Mouse (Mus musculus) forebrain, postnatal 0 days (tissue): Measurements from ENCODE around the gene Il1f6. TPM values are rescaled to one million over a fixed set of nuclear protein-coding genes. Genes with fewer than 3 reads are reported as not detected.
"Not testable (repeated sequence)": the region's sequence is repeated elsewhere in the genome, so short reads cannot be mapped to it uniquely, and the experiment has no call there.

Experiments
- ATAC-seq: fragments of 200-750 bp; cut with Nextera tagmentation; 2 replicates; pipeline ENCODE4 v1.8.0; 2017; ENCODE audit warnings: mild to moderate bottlenecking, moderate library complexity
- DNase-seq: peaks from one replicate; pipeline ENCODE4 v3.0.0-alpha.2; 2015
- H3K27ac ChIP-seq: fragments of 300-500 bp; sonication (generic); 2 replicates; pipeline ENCODE4 v1.5.1; 2014; ENCODE audit warnings: low read depth, mild to moderate bottlenecking, antibody characterized with exemption, low read length, moderate library complexity, mixed read lengths
- H3K27me3 ChIP-seq: fragments of 300-500 bp; sonication (generic); 2 replicates; pipeline ENCODE4 v1.6.1; 2014; ENCODE audit warnings: mild to moderate bottlenecking, low read length, mixed read lengths; ENCODE audit not compliant: insufficient read depth
- H3K36me3 ChIP-seq: fragments of 300-500 bp; sonication (generic); 2 replicates; pipeline ENCODE4 v1.6.1; 2014; ENCODE audit warnings: mild to moderate bottlenecking, moderate library complexity; ENCODE audit not compliant: insufficient read depth
- H3K4me1 ChIP-seq: fragments of 300-500 bp; sonication (generic); 2 replicates; pipeline ENCODE4 v1.6.1; 2014; ENCODE audit warnings: antibody characterized with exemption; ENCODE audit not compliant: insufficient read depth
- H3K4me2 ChIP-seq: fragments of 300-500 bp; sonication (generic); 2 replicates; pipeline ENCODE4 v1.6.1; 2014; ENCODE audit warnings: low read depth, mild to moderate bottlenecking, moderate library complexity
- H3K4me3 ChIP-seq: fragments of 300-500 bp; sonication (generic); 2 replicates; pipeline ENCODE4 v1.5.1; 2014; ENCODE audit warnings: low read depth, low read length, mixed read lengths
- H3K9ac ChIP-seq: fragments of 300-500 bp; sonication (generic); 2 replicates; pipeline ENCODE4 v1.6.1; 2014; ENCODE audit warnings: mild to moderate bottlenecking
- H3K9me3 ChIP-seq: fragments of 300-500 bp; sonication (generic); 2 replicates; pipeline ENCODE4 v1.6.1; 2016; ENCODE audit warnings: low read length
- CTCF ChIP-seq: sonication (generic); IDR thresholded peaks from 2 replicates; pipeline ENCODE4 v1.5.1; 2016; ENCODE audit warnings: antibody characterized with exemption, control low read depth, low read depth
- WGBS: fragments of 180-500 bp; shearing (Covaris S2); extraction: QIAGEN DNeasy Blood & Tissue Kit; methylation state at CpG from one replicate; pipeline ENCODE4 v1.1.7; 2014; 5-methylcytosine and 5-hydroxymethylcytosine counted together
- polyA plus RNA-seq: library from polyadenylated mRNA; unstranded; fragments of >200 nt; fragmentation: Nextera tagmentation; extraction: Ambion mirVana; gene quantifications from 2 replicates; pipeline ENCODE4 v1.2.1, GENCODE M21; 2015
- total RNA-seq: library from RNA; depleted of rRNA; stranded (reverse); fragments of >200 nt; gene quantifications from 2 replicates; pipeline ENCODE4 v1.2.3, GENCODE M21; 2014; rRNA removed

Il1f6 gene
- total RNA-seq (not detected in 2 replicates), polyA plus RNA-seq (not detected in 2 replicates)

GRCm38 (mm10) chr2:24215118-24215517, at the start of gene Il1f6:
Gene Il1f6 (plus strand): TSS chr2:24215418.
- no peak for TF ChIP-seq CTCF
- no peaks in the 10 kb centered on the region for H3K27me3 ChIP-seq
- H3K9me3 ChIP-seq, result no peaks in the 10 kb centered on the region
- H3K4me1 ChIP-seq, result no peaks in the 10 kb centered on the region
- no peak within 1 kb of the TSS for H3K4me2 ChIP-seq
- H3K27ac ChIP-seq, result no peak within 1 kb of the TSS
- DNase-seq, result no peak
- 73% methylated on average over 2 of the region's 2 CpGs for WGBS
- no peak within 1 kb of the TSS for H3K9ac ChIP-seq
- ATAC-seq, result no peak
- H3K36me3 ChIP-seq, result no peaks in the 10 kb centered on the region
- H3K4me3 ChIP-seq, result no peak within 1 kb of the TSS

- DNase-seq, result peak; percentile 63
- not testable (repeated sequence) for H3K4me1 ChIP-seq, H3K4me3 ChIP-seq
These were observed 33.4 kb upstream of the Il1f6 start for GRCm38 (mm10) chr2:24181683-24182331.

GRCm38 (mm10) chr2:24182423-24183147, 32.6 kb upstream of the Il1f6 start:
- not testable (repeated sequence) for H3K27ac ChIP-seq, H3K4me3 ChIP-seq, ATAC-seq, H3K27me3 ChIP-seq, DNase-seq, H3K9ac ChIP-seq, H3K9me3 ChIP-seq, H3K36me3 ChIP-seq, H3K4me1 ChIP-seq
- 56% methylated on average over 13 of the region's 13 CpGs for WGBS
- peak overlapping the region; percentile 26; the same call in 1 of the 2 replicates for H3K4me2 ChIP-seq

More at GRCm38 (mm10) chr2:24181683-24182331, 33.4 kb upstream of the Il1f6 start:
- H3K4me2 ChIP-seq, result peak overlapping the region; percentile 26; the same call in 1 of the 2 replicates
- 9% methylated on average over 14 of the region's 14 CpGs for WGBS
- H3K9me3 ChIP-seq, H3K36me3 ChIP-seq, H3K27ac ChIP-seq, H3K9ac ChIP-seq, H3K27me3 ChIP-seq: not testable (repeated sequence)
- peak; percentile 77 for ATAC-seq
- TF ChIP-seq CTCF, result peak; percentile 67

DNA sequence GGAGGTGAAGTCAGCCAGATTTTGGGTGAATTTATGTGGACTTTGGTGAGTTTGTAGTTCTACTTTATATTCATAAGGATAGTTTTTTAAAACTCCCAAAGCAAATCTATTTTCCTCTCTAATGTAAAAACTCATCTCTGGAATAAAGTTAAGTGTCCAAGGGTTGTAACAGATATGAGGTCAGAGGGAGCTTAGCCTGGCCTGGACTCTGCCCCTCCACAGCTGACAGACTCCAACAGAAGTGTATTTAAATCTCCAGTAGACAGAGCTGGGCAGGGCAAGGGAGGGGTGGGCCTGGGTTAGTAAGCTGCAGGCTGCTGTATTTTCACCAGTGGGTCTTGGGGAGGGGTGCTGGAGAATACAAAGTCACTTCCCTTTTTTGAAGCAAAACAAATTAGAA, 31.1 kb upstream of the Il1f6 start:
- DNase-seq, H3K27ac ChIP-seq, H3K9ac ChIP-seq, H3K9me3 ChIP-seq, H3K4me1 ChIP-seq, H3K4me3 ChIP-seq, H3K36me3 ChIP-seq, H3K4me2 ChIP-seq, ATAC-seq, H3K27me3 ChIP-seq: not testable (repeated sequence)

- Histone ChIP-seq H3K27ac (no peak within 1 kb of the TSS), H3K9me3 (no peaks in the 10 kb centered on the region), H3K4me1 (no peaks in the 10 kb centered on the region), H3K36me3 (no peaks in the 10 kb centered on the region), H3K4me2 (no peak within 1 kb of the TSS), H3K9ac (no peak within 1 kb of the TSS), H3K4me3 (no peak within 1 kb of the TSS), H3K27me3 (no peaks in the 10 kb centered on the region)
- 96% methylated on average over 1 of the region's 1 CpGs for WGBS
- ATAC-seq (no peak), DNase-seq (no peak)
- TF ChIP-seq CTCF, result no peak
These were observed 29.0 kb upstream of the Il1f6 start, which contains the start of gene Il1f9 for GRCm38 (mm10) chr2:24186176-24186575. Gene Il1f9 (plus strand): TSS chr2:24186476.

- Histone ChIP-seq H3K4me1 (no peaks in the 10 kb centered on the region), H3K4me3 (no peak overlapping the region), H3K27me3 (no peaks in the 10 kb centered on the region), H3K9me3 (no peaks in the 10 kb centered on the region), H3K4me2 (no peak overlapping the region), H3K9ac (no peak overlapping the region), H3K36me3 (no peaks in the 10 kb centered on the region), H3K27ac (no peak overlapping the region)
- 80% methylated on average over 6 of the region's 6 CpGs for WGBS
- DNase-seq (no peak), ATAC-seq (no peak)
- no peak for TF ChIP-seq CTCF
These were observed 27.6 kb upstream of the Il1f6 start for GRCm38 (mm10) chr2:24187585-24187984.

- Histone ChIP-seq H3K9me3 (no peaks in the 10 kb centered on the region), H3K4me3 (no peak overlapping the region)
- WGBS, result 81% methylated on average over 1 of the region's 1 CpGs
These were observed 27.0 kb upstream of the Il1f6 start for GRCm38 (mm10) chr2:24188189-24188588.

More at GRCm38 (mm10) chr2:24188189-24188588, 27.0 kb upstream of the Il1f6 start:
- H3K4me1 ChIP-seq, result no peaks in the 10 kb centered on the region
- TF ChIP-seq CTCF, result peak; percentile 4; the same call in 1 of the 2 replicates
- H3K9ac ChIP-seq, result no peak overlapping the region
- no peak overlapping the region for H3K4me2 ChIP-seq
- DNase-seq, result no peak
- H3K27me3 ChIP-seq, result no peaks in the 10 kb centered on the region
- ATAC-seq, result no peak
- H3K27ac ChIP-seq, result no peak overlapping the region
- H3K36me3 ChIP-seq, result no peaks in the 10 kb centered on the region
